Mouse (Mus musculus) limb, embryonic 15.5 days (tissue): ENCODE data around the gene Tmem150c. TPM values are rescaled to one million over a fixed set of nuclear protein-coding genes. Genes with fewer than 3 reads are reported as not detected.

Experiments
- ATAC-seq: fragments of 200-750 bp; cut with Nextera tagmentation; 2 replicates; pipeline ENCODE4 v1.8.0; 2017; ENCODE audit warnings: low read depth, moderate TSS enrichment; ENCODE audit not compliant: insufficient number of reproducible peaks, low FRiP score, low TSS enrichment
- H3K27ac ChIP-seq: fragments of 300-500 bp; sonication (generic); 2 replicates; pipeline ENCODE4 v1.5.1; 2015; ENCODE audit warnings: moderate library complexity, mild to moderate bottlenecking, inconsistent platforms
- H3K27me3 ChIP-seq: fragments of 300-500 bp; sonication (generic); 2 replicates; pipeline ENCODE4 v1.6.1; 2015; ENCODE audit warnings: inconsistent platforms
- H3K36me3 ChIP-seq: fragments of 300-500 bp; sonication (generic); 2 replicates; pipeline ENCODE4 v1.6.1; 2015; ENCODE audit warnings: inconsistent platforms
- H3K4me1 ChIP-seq: fragments of 300-500 bp; sonication (generic); 2 replicates; pipeline ENCODE4 v1.6.1; 2015; ENCODE audit warnings: inconsistent platforms
- H3K4me2 ChIP-seq: fragments of 300-500 bp; sonication (generic); 2 replicates; pipeline ENCODE4 v1.6.1; 2015; ENCODE audit warnings: mild to moderate bottlenecking, inconsistent platforms
- H3K4me3 ChIP-seq: fragments of 300-500 bp; sonication (generic); 2 replicates; pipeline ENCODE4 v1.5.1; 2015; ENCODE audit warnings: mild to moderate bottlenecking, inconsistent platforms
- H3K9ac ChIP-seq: fragments of 300-500 bp; sonication (generic); 2 replicates; pipeline ENCODE4 v1.6.1; 2015; ENCODE audit warnings: inconsistent platforms
- H3K9me3 ChIP-seq: fragments of 300-500 bp; sonication (generic); 2 replicates; pipeline ENCODE4 v1.6.1; 2016; ENCODE audit warnings: inconsistent platforms
- WGBS: fragments of 180-500 bp; shearing (Covaris S2); methylation state at CpG from one replicate; pipeline ENCODE4 v1.1.7; 2015; 5-methylcytosine and 5-hydroxymethylcytosine counted together
- polyA plus RNA-seq: library from polyadenylated mRNA; unstranded; fragments of >200 nt; fragmentation: Nextera tagmentation; extraction: Ambion mirVana; gene quantifications from 2 replicates; pipeline ENCODE4 v1.2.1, GENCODE M21; 2015

Tmem150c gene
- polyA plus RNA-seq, 1 experiment from 2014 or later: 9.9 TPM

GRCm38 (mm10) chr5:100121170-100121569 is 38.4 kb downstream of the Tmem150c start:
- Histone ChIP-seq H3K9ac (no peak overlapping the region), H3K4me1 (no peaks in the 10 kb centered on the region; the same call in 1 of the 2 replicates), H3K27me3 (peaks cover 11% of the 10 kb centered on the region; the same call in 1 of the 2 replicates), H3K36me3 (no peaks in the 10 kb centered on the region), H3K4me3 (0 out of 2 replicates have a peak overlapping the region, but pooled peaks have one; percentile 15), H3K9me3 (no peaks in the 10 kb centered on the region), H3K27ac (no peak overlapping the region), H3K4me2 (peak overlapping the region; percentile 12)
- 52% methylated on average over 7 of the region's 7 CpGs for WGBS
- ATAC-seq: no peak

GRCm38 (mm10) chr5:100120711-100121141 is 38.9 kb downstream of the Tmem150c start:
- ATAC-seq: no peak
- Histone ChIP-seq H3K4me3 (peak overlapping the region; percentile 15; the same call in 1 of the 2 replicates), H3K4me2 (peak overlapping the region; percentile 12), H3K27ac (no peak overlapping the region), H3K27me3 (peaks cover 11% of the 10 kb centered on the region; the same call in 1 of the 2 replicates), H3K9me3 (no peaks in the 10 kb centered on the region), H3K36me3 (no peaks in the 10 kb centered on the region), H3K4me1 (no peaks in the 10 kb centered on the region; the same call in 1 of the 2 replicates), H3K9ac (no peak overlapping the region)
- WGBS: 5% methylated on average over 20 of the region's 20 CpGs

GRCm38 (mm10) chr5:100119331-100119730 is 40.3 kb downstream of the Tmem150c start:
- no peak overlapping the region for H3K9ac ChIP-seq
- WGBS: 67% methylated on average over 8 of the region's 8 CpGs
- no peak for ATAC-seq

GRCm38 (mm10) chr5:100113403-100113802 is 46.2 kb downstream of the Tmem150c start:
- Histone ChIP-seq H3K36me3 (no peaks in the 10 kb centered on the region), H3K4me3 (no peak overlapping the region), H3K9me3 (no peaks in the 10 kb centered on the region), H3K4me1 (peaks cover 6% of the 10 kb centered on the region; the same call in 1 of the 2 replicates), H3K9ac (no peak overlapping the region), H3K27ac (no peak overlapping the region), H3K4me2 (no peak overlapping the region), H3K27me3 (no peaks in the 10 kb centered on the region)
- 55% methylated on average over 5 of the region's 5 CpGs for WGBS
- ATAC-seq: no peak

More at GRCm38 (mm10) chr5:100119331-100119730, 40.3 kb downstream of the Tmem150c start:
- Histone ChIP-seq H3K27ac (no peak overlapping the region), H3K9me3 (no peaks in the 10 kb centered on the region), H3K36me3 (no peaks in the 10 kb centered on the region), H3K4me2 (no peak overlapping the region), H3K4me1 (no peaks in the 10 kb centered on the region; the same call in 1 of the 2 replicates), H3K27me3 (peaks cover 11% of the 10 kb centered on the region; the same call in 1 of the 2 replicates), H3K4me3 (no peak overlapping the region)

- Histone ChIP-seq H3K4me1 (peaks cover 6% of the 10 kb centered on the region; the same call in 1 of the 2 replicates), H3K4me2 (no peak overlapping the region), H3K27me3 (no peaks in the 10 kb centered on the region), H3K27ac (no peak overlapping the region), H3K9ac (no peak overlapping the region), H3K9me3 (no peaks in the 10 kb centered on the region), H3K4me3 (no peak overlapping the region), H3K36me3 (no peaks in the 10 kb centered on the region)
- WGBS: 60% methylated on average over 3 of the region's 3 CpGs
- ATAC-seq: no peak
Observed at GRCm38 (mm10) chr5:100110581-100110980, 49.0 kb downstream of the Tmem150c start.

- H3K27ac ChIP-seq: no peak overlapping the region
- no peak overlapping the region for H3K4me2 ChIP-seq
- H3K4me3 ChIP-seq: no peak overlapping the region
- no peak for ATAC-seq
- no peaks in the 10 kb centered on the region for H3K9me3 ChIP-seq
- 51% methylated on average over 7 of the region's 7 CpGs for WGBS
- no peaks in the 10 kb centered on the region for H3K27me3 ChIP-seq
- no peak overlapping the region for H3K9ac ChIP-seq
- peaks cover 6% of the 10 kb centered on the region; the same call in 1 of the 2 replicates for H3K4me1 ChIP-seq
- no peaks in the 10 kb centered on the region for H3K36me3 ChIP-seq
Observed at GRCm38 (mm10) chr5:100109543-100110282, 49.9 kb downstream of the Tmem150c start.

GRCm38 (mm10) chr5:100108866-100109265 is 50.7 kb downstream of the Tmem150c start:
- H3K4me2 ChIP-seq: no peak overlapping the region
- ATAC-seq: peak; percentile 43; the same call in 1 of the 2 replicates
- H3K27ac ChIP-seq: no peak overlapping the region
- H3K9ac ChIP-seq: no peak overlapping the region
- no peaks in the 10 kb centered on the region for H3K9me3 ChIP-seq
- H3K4me3 ChIP-seq: no peak overlapping the region
- peaks cover 6% of the 10 kb centered on the region; the same call in 1 of the 2 replicates for H3K4me1 ChIP-seq
- H3K36me3 ChIP-seq: no peaks in the 10 kb centered on the region
- no peaks in the 10 kb centered on the region for H3K27me3 ChIP-seq
- WGBS: 58% methylated on average over 9 of the region's 9 CpGs

GRCm38 (mm10) chr5:100102395-100102794 is 57.2 kb downstream of the Tmem150c start:
- H3K4me2 ChIP-seq: no peak overlapping the region
- no peaks in the 10 kb centered on the region for H3K27me3 ChIP-seq
- H3K9me3 ChIP-seq: no peaks in the 10 kb centered on the region
- ATAC-seq: no peak
- 87% methylated on average over 1 of the region's 1 CpGs for WGBS
- no peak overlapping the region for H3K27ac ChIP-seq
- H3K4me1 ChIP-seq: no peaks in the 10 kb centered on the region
- H3K9ac ChIP-seq: no peak overlapping the region
- H3K36me3 ChIP-seq: no peaks in the 10 kb centered on the region
- H3K4me3 ChIP-seq: no peak overlapping the region

GRCm38 (mm10) chr5:100097967-100098366 is 61.6 kb downstream of the Tmem150c start:
- Histone ChIP-seq H3K4me2 (no peak overlapping the region), H3K27me3 (no peaks in the 10 kb centered on the region), H3K9me3 (no peaks in the 10 kb centered on the region), H3K27ac (no peak overlapping the region), H3K9ac (no peak overlapping the region), H3K4me3 (no peak overlapping the region), H3K4me1 (no peaks in the 10 kb centered on the region), H3K36me3 (no peaks in the 10 kb centered on the region)
- ATAC-seq: no peak
- 94% methylated on average over 4 of the region's 4 CpGs for WGBS

GRCm38 (mm10) chr5:100096955-100097354 is 62.7 kb downstream of the Tmem150c start:
- WGBS: 58% methylated on average over 5 of the region's 5 CpGs
- Histone ChIP-seq H3K27me3 (no peaks in the 10 kb centered on the region), H3K4me1 (no peaks in the 10 kb centered on the region), H3K4me2 (no peak overlapping the region), H3K36me3 (no peaks in the 10 kb centered on the region), H3K27ac (no peak overlapping the region), H3K9ac (no peak overlapping the region), H3K4me3 (no peak overlapping the region), H3K9me3 (no peaks in the 10 kb centered on the region)
- no peak for ATAC-seq

- H3K36me3 ChIP-seq: no peaks in the 10 kb centered on the region
- H3K4me2 ChIP-seq: peak overlapping the region; percentile 41
- H3K9ac ChIP-seq: no peak overlapping the region
- H3K27ac ChIP-seq: no peak overlapping the region
- 0 out of 2 replicates have a peak, but pooled peaks have one; percentile 55 for ATAC-seq
- 0 out of 2 replicates have a peak, but pooled peaks cover 3% of the 10 kb centered on the region for H3K27me3 ChIP-seq
- 8% methylated on average over 17 of the region's 17 CpGs for WGBS
- H3K4me1 ChIP-seq: peaks cover 12% of the 10 kb centered on the region
- H3K4me3 ChIP-seq: no peak overlapping the region
- H3K9me3 ChIP-seq: no peaks in the 10 kb centered on the region
Observed at GRCm38 (mm10) chr5:100091602-100092001, 68.0 kb downstream of the Tmem150c start.

- H3K4me1 ChIP-seq: peaks cover 12% of the 10 kb centered on the region
- no peak overlapping the region for H3K4me3 ChIP-seq
- ATAC-seq: no peak
- 23% methylated on average over 10 of the region's 10 CpGs for WGBS
- H3K9me3 ChIP-seq: no peaks in the 10 kb centered on the region
- H3K4me2 ChIP-seq: peak overlapping the region; percentile 41
- H3K9ac ChIP-seq: no peak overlapping the region
- no peaks in the 10 kb centered on the region for H3K36me3 ChIP-seq
- H3K27me3 ChIP-seq: 0 out of 2 replicates have a peak, but pooled peaks cover 3% of the 10 kb centered on the region
- H3K27ac ChIP-seq: no peak overlapping the region
Observed at GRCm38 (mm10) chr5:100091263-100091594, 68.4 kb downstream of the Tmem150c start.
